Mouse (Mus musculus): ENCODE data around the gene Iqgap3. TPM values are rescaled to one million over a fixed set of nuclear protein-coding genes. Genes with fewer than 3 reads are reported as not detected.

Iqgap3 gene
- polyA plus RNA-seq, 1 experiment, result 0.96 TPM

- no peak overlapping the region for H3K4me3 ChIP-seq (ENCODE audit: insufficient read depth, low read length)
- H3K4me1 ChIP-seq (ENCODE audit: control insufficient read depth, insufficient read depth, low read length), result no peaks in the 10 kb centered on the region
- H3K27ac ChIP-seq (ENCODE audit: insufficient read depth, low read length), result no peak overlapping the region
- no peak for TF ChIP-seq POLR2A (IDR thresholded peaks at IDR 0.05; ENCODE audit: extremely low read depth, insufficient read depth, low read length)
- no peak for TF ChIP-seq CTCF (IDR thresholded peaks at IDR 0.05; ENCODE audit: extremely low read depth, insufficient read depth, low read length)
Observed at GRCm38 (mm10) chr3:88114396-88114795, 32.6 kb downstream of the Iqgap3 start.

- Histone ChIP-seq H3K27ac (ENCODE audit: insufficient read depth, low read length) (no peak overlapping the region), H3K4me3 (ENCODE audit: insufficient read depth, low read length) (no peak overlapping the region), H3K4me1 (ENCODE audit: control insufficient read depth, insufficient read depth, low read length) (no peaks in the 10 kb centered on the region)
- TF ChIP-seq POLR2A (IDR thresholded peaks at IDR 0.05; ENCODE audit: extremely low read depth, insufficient read depth, low read length) (no peak), CTCF (IDR thresholded peaks at IDR 0.05; ENCODE audit: extremely low read depth, insufficient read depth, low read length) (no peak)
Observed at GRCm38 (mm10) chr3:88120117-88120651, 38.4 kb downstream of the Iqgap3 start.

GRCm38 (mm10) chr3:88121164-88122131 lies 39.7 kb downstream of the Iqgap3 start:
- no peaks in the 10 kb centered on the region for H3K4me1 ChIP-seq (ENCODE audit: control insufficient read depth, insufficient read depth, low read length)
- H3K4me3 ChIP-seq (ENCODE audit: insufficient read depth, low read length), result no peak overlapping the region
- H3K27ac ChIP-seq (ENCODE audit: insufficient read depth, low read length), result no peak overlapping the region
- TF ChIP-seq POLR2A (IDR thresholded peaks at IDR 0.05; ENCODE audit: extremely low read depth, insufficient read depth, low read length), result no peak
- no peak for TF ChIP-seq CTCF (IDR thresholded peaks at IDR 0.05; ENCODE audit: extremely low read depth, insufficient read depth, low read length)

GRCm38 (mm10) chr3:88125195-88125594 lies 43.4 kb downstream of the Iqgap3 start:
- no peaks in the 10 kb centered on the region for H3K4me1 ChIP-seq (ENCODE audit: control insufficient read depth, insufficient read depth, low read length)
- no peak overlapping the region for H3K4me3 ChIP-seq (ENCODE audit: insufficient read depth, low read length)
- H3K27ac ChIP-seq (ENCODE audit: insufficient read depth, low read length), result no peak overlapping the region
- TF ChIP-seq CTCF (IDR thresholded peaks at IDR 0.05; ENCODE audit: extremely low read depth, insufficient read depth, low read length) (no peak), POLR2A (IDR thresholded peaks at IDR 0.05; ENCODE audit: extremely low read depth, insufficient read depth, low read length) (no peak)

- no peak overlapping the region for H3K27ac ChIP-seq (ENCODE audit: insufficient read depth, low read length)
- no peak for TF ChIP-seq CTCF (IDR thresholded peaks at IDR 0.05; ENCODE audit: extremely low read depth, insufficient read depth, low read length)
- TF ChIP-seq POLR2A (IDR thresholded peaks at IDR 0.05; ENCODE audit: extremely low read depth, insufficient read depth, low read length), result no peak
- no peak overlapping the region for H3K4me3 ChIP-seq (ENCODE audit: insufficient read depth, low read length)
Observed at GRCm38 (mm10) chr3:88126181-88126580, 44.4 kb downstream of the Iqgap3 start.

GRCm38 (mm10) chr3:88127636-88128035 lies 45.9 kb downstream of the Iqgap3 start:
- no peak for TF ChIP-seq POLR2A (IDR thresholded peaks at IDR 0.05; ENCODE audit: extremely low read depth, insufficient read depth, low read length)
- Histone ChIP-seq H3K4me3 (ENCODE audit: insufficient read depth, low read length) (no peak overlapping the region), H3K4me1 (ENCODE audit: control insufficient read depth, insufficient read depth, low read length) (no peaks in the 10 kb centered on the region), H3K27ac (ENCODE audit: insufficient read depth, low read length) (no peak overlapping the region)

More at GRCm38 (mm10) chr3:88126181-88126580, 44.4 kb downstream of the Iqgap3 start:
- no peaks in the 10 kb centered on the region for H3K4me1 ChIP-seq (ENCODE audit: control insufficient read depth, insufficient read depth, low read length)

GRCm38 (mm10) chr3:88128056-88128455 lies 46.3 kb downstream of the Iqgap3 start:
- no peaks in the 10 kb centered on the region for H3K4me1 ChIP-seq (ENCODE audit: control insufficient read depth, insufficient read depth, low read length)
- no peak overlapping the region for H3K4me3 ChIP-seq (ENCODE audit: insufficient read depth, low read length)
- TF ChIP-seq POLR2A (IDR thresholded peaks at IDR 0.05; ENCODE audit: extremely low read depth, insufficient read depth, low read length), result no peak
- no peak for TF ChIP-seq CTCF (IDR thresholded peaks at IDR 0.05; ENCODE audit: extremely low read depth, insufficient read depth, low read length)
- no peak overlapping the region for H3K27ac ChIP-seq (ENCODE audit: insufficient read depth, low read length)

GRCm38 (mm10) chr3:88129006-88129405 lies 47.2 kb downstream of the Iqgap3 start:
- Histone ChIP-seq H3K27ac (ENCODE audit: insufficient read depth, low read length) (no peak overlapping the region), H3K4me3 (ENCODE audit: insufficient read depth, low read length) (no peak overlapping the region), H3K4me1 (ENCODE audit: control insufficient read depth, insufficient read depth, low read length) (no peaks in the 10 kb centered on the region)
- TF ChIP-seq CTCF (IDR thresholded peaks at IDR 0.05; ENCODE audit: extremely low read depth, insufficient read depth, low read length) (no peak), POLR2A (IDR thresholded peaks at IDR 0.05; ENCODE audit: extremely low read depth, insufficient read depth, low read length) (no peak)

- Histone ChIP-seq H3K27ac (ENCODE audit: insufficient read depth, low read length) (no peak overlapping the region), H3K4me3 (ENCODE audit: insufficient read depth, low read length) (no peak overlapping the region), H3K4me1 (ENCODE audit: control insufficient read depth, insufficient read depth, low read length) (no peaks in the 10 kb centered on the region)
- TF ChIP-seq POLR2A (IDR thresholded peaks at IDR 0.05; ENCODE audit: extremely low read depth, insufficient read depth, low read length) (no peak), CTCF (IDR thresholded peaks at IDR 0.05; ENCODE audit: extremely low read depth, insufficient read depth, low read length) (no peak)
Observed at GRCm38 (mm10) chr3:88131071-88131470, 49.3 kb downstream of the Iqgap3 start.

GRCm38 (mm10) chr3:88132492-88132891 lies 50.7 kb downstream of the Iqgap3 start:
- Histone ChIP-seq H3K27ac (ENCODE audit: insufficient read depth, low read length) (no peak overlapping the region), H3K4me3 (ENCODE audit: insufficient read depth, low read length) (no peak overlapping the region), H3K4me1 (ENCODE audit: control insufficient read depth, insufficient read depth, low read length) (peaks cover 2% of the 10 kb centered on the region; the same call in 1 of the 2 replicates)
- TF ChIP-seq CTCF (IDR thresholded peaks at IDR 0.05; ENCODE audit: extremely low read depth, insufficient read depth, low read length) (no peak), POLR2A (IDR thresholded peaks at IDR 0.05; ENCODE audit: extremely low read depth, insufficient read depth, low read length) (no peak)
